Mouse (Mus musculus): ENCODE results near the gene 9930022D16Rik. TPM values are rescaled to one million over a fixed set of nuclear protein-coding genes. Genes with fewer than 3 reads are reported as not detected.

The 9930022D16Rik gene
- polyA plus RNA-seq, 1 experiment from 2014 or later, result not detected

GRCm38 (mm10) chr11:109440641-109441040 is 26.9 kb downstream of the 9930022D16Rik start:
- no peak overlapping the region for H3K27ac ChIP-seq (replicated peaks)
- H3K4me3 ChIP-seq, result peak overlapping the region; percentile 61
- no peaks in the 10 kb centered on the region for H3K9me3 ChIP-seq (replicated peaks)
- 56% methylated on average over 4 of the region's 4 CpGs for WGBS
- peaks cover 23% of the 10 kb centered on the region for H3K4me1 ChIP-seq
- DNase-seq (ENCODE audit: low spot score), result no peak
- peaks cover 29% of the 10 kb centered on the region for H3K36me3 ChIP-seq
- peaks cover 12% of the 10 kb centered on the region for H3K27me3 ChIP-seq (ENCODE audit: low read depth, poor library complexity, severe bottlenecking)

DNA sequence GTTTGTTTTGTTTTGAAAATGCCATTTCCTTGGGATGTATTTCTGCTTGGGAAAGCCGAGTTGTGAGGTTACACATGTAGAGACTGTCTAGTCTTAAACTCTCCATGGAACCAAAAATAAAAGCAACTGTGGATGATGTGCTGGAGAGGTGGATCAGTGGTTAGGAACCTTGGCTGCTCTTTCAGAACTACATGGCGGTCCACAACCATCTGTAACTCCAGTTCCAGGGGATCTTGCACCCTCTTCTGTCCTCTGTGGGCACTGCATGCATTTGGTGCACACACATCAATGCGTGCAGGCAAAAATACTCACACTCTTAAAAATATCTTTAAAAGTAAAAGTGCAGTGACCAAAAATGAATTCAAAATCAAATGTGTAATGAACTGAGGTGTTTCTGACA is 27.4 kb downstream of the 9930022D16Rik start:
- peaks cover 24% of the 10 kb centered on the region for H3K36me3 ChIP-seq
- peaks cover 12% of the 10 kb centered on the region for H3K27me3 ChIP-seq (ENCODE audit: low read depth, poor library complexity, severe bottlenecking)
- 57% methylated on average over 3 of the region's 3 CpGs for WGBS
- DNase-seq (ENCODE audit: low spot score), result peak; percentile 38
- no peak overlapping the region for H3K4me3 ChIP-seq
- H3K4me1 ChIP-seq, result peaks cover 23% of the 10 kb centered on the region
- H3K9me3 ChIP-seq (replicated peaks), result no peaks in the 10 kb centered on the region
- no peak overlapping the region for H3K27ac ChIP-seq (replicated peaks)

- 57% methylated on average over 5 of the region's 5 CpGs for WGBS
- peaks cover 13% of the 10 kb centered on the region for H3K36me3 ChIP-seq
- DNase-seq (ENCODE audit: low spot score), result peak; percentile 18
Observed at GRCm38 (mm10) chr11:109442166-109442730, 28.5 kb downstream of the 9930022D16Rik start.

GRCm38 (mm10) chr11:109443468-109444263 is 29.9 kb downstream of the 9930022D16Rik start:
- no peak for DNase-seq (ENCODE audit: low spot score)
- 94% methylated on average over 8 of the region's 8 CpGs for WGBS

More at GRCm38 (mm10) chr11:109442166-109442730, 28.5 kb downstream of the 9930022D16Rik start:
- Histone ChIP-seq H3K4me1 (peaks cover 19% of the 10 kb centered on the region), H3K27ac (replicated peaks) (no peak overlapping the region), H3K9me3 (replicated peaks) (no peaks in the 10 kb centered on the region), H3K27me3 (ENCODE audit: low read depth, poor library complexity, severe bottlenecking) (peaks cover 12% of the 10 kb centered on the region), H3K4me3 (no peak overlapping the region)

DNA sequence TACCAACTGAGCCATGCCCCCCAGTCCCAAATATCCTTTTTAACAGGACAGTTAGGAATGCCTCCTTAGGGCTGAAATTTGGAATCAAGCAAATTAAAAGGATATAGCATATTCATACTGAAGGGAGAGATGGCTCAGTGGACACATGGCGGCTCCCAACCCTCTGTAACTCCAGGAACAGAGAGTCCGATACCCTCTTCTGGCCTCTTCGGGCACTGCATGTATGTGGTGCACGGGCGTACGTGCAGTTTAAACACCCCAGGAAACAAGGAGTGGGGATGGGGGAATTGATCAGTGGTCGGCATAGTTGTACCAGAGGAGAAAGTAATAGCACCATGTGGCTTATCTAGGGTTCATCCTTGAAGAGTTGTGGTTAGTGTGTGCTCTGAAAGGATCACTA is 30.9 kb downstream of the 9930022D16Rik start:
- Histone ChIP-seq H3K27ac (replicated peaks) (no peak overlapping the region), H3K36me3 (no peaks in the 10 kb centered on the region), H3K4me3 (no peak overlapping the region), H3K4me1 (peaks cover 14% of the 10 kb centered on the region), H3K9me3 (replicated peaks) (no peaks in the 10 kb centered on the region), H3K27me3 (ENCODE audit: low read depth, poor library complexity, severe bottlenecking) (peaks cover 12% of the 10 kb centered on the region)
- DNase-seq (ENCODE audit: low spot score), result peak; percentile 36
- WGBS, result 58% methylated on average over 7 of the region's 7 CpGs

More at GRCm38 (mm10) chr11:109443468-109444263, 29.9 kb downstream of the 9930022D16Rik start:
- peaks cover 19% of the 10 kb centered on the region for H3K4me1 ChIP-seq
- H3K27me3 ChIP-seq (ENCODE audit: low read depth, poor library complexity, severe bottlenecking), result peaks cover 12% of the 10 kb centered on the region
- H3K9me3 ChIP-seq (replicated peaks), result no peaks in the 10 kb centered on the region
- H3K36me3 ChIP-seq, result no peaks in the 10 kb centered on the region
- H3K27ac ChIP-seq (replicated peaks), result no peak overlapping the region
- no peak overlapping the region for H3K4me3 ChIP-seq

DNA sequence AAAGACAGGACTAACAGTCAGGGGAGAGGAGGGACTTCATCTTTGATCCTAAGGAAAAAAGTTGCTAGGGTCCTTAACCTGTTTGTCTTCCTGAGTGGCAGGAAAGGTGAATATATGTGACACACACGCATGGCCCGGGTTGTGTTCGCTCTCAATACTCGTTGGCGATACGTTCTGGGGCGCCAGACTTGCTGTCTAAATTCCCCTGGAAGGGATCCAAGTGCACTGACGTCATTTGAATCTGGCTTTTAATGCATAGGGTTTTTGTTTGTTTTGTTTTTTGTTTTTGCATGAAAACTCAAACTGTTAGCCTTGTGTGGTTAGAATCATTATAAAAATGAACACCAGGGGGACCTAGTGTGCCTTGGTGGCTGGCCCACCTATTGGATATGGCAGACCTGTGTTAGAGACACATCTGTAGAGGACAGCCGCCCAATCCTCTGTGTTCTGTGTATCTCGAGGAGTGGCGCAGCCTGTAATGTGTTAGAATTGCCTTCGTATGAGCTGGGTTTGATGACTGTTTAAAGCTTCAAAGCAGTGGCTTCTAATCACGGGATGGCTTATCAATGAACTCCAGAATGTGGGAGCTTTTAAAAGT is 31.8 kb downstream of the 9930022D16Rik start:
- DNase-seq (ENCODE audit: low spot score), result peak; percentile 30
- Histone ChIP-seq H3K4me3 (no peak overlapping the region), H3K4me1 (peaks cover 4% of the 10 kb centered on the region), H3K27ac (replicated peaks) (no peak overlapping the region), H3K9me3 (replicated peaks) (no peaks in the 10 kb centered on the region), H3K27me3 (ENCODE audit: low read depth, poor library complexity, severe bottlenecking) (peaks cover 5% of the 10 kb centered on the region), H3K36me3 (no peaks in the 10 kb centered on the region)
- 60% methylated on average over 13 of the region's 13 CpGs for WGBS

- Histone ChIP-seq H3K36me3 (peaks cover 32% of the 10 kb centered on the region), H3K4me1 (no peaks in the 10 kb centered on the region), H3K9me3 (replicated peaks) (no peaks in the 10 kb centered on the region), H3K27me3 (ENCODE audit: low read depth, poor library complexity, severe bottlenecking) (no peaks in the 10 kb centered on the region), H3K27ac (replicated peaks) (no peak overlapping the region), H3K4me3 (no peak overlapping the region)
- WGBS, result 87% methylated on average over 11 of the region's 11 CpGs
- DNase-seq (ENCODE audit: low spot score), result no peak
Observed at GRCm38 (mm10) chr11:109451169-109451568, 37.5 kb downstream of the 9930022D16Rik start.

DNA sequence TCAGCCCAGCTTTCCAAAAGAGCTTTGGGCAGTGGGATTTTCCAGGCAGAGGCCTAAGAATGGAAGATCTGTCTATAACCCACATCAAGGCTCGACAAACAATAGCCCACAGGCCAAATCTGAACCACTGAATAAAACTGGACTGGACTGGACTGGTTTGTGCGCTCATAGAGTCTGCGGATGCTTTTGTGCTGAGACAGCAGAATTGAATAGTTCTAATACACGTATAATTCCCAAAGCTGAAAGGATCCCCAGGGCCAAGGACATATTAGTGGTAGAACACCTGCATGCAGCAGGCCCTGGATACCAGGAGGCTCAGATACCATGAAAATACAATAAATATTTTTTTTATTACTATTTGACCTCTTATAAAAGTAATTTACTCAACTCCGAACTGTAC is 42.5 kb downstream of the 9930022D16Rik start:
- WGBS, result 92% methylated on average over 5 of the region's 5 CpGs
- H3K27me3 ChIP-seq (ENCODE audit: low read depth, poor library complexity, severe bottlenecking), result no peaks in the 10 kb centered on the region
- no peaks in the 10 kb centered on the region for H3K4me1 ChIP-seq
- peaks cover 51% of the 10 kb centered on the region for H3K36me3 ChIP-seq
- no peak overlapping the region for H3K4me3 ChIP-seq
- DNase-seq (ENCODE audit: low spot score), result no peak
- no peak overlapping the region for H3K27ac ChIP-seq (replicated peaks)
- H3K9me3 ChIP-seq (replicated peaks), result no peaks in the 10 kb centered on the region

GRCm38 (mm10) chr11:109458165-109458564 is 44.4 kb downstream of the 9930022D16Rik start:
- Histone ChIP-seq H3K36me3 (peaks cover 58% of the 10 kb centered on the region), H3K4me3 (no peak overlapping the region), H3K4me1 (no peaks in the 10 kb centered on the region), H3K27me3 (ENCODE audit: low read depth, poor library complexity, severe bottlenecking) (no peaks in the 10 kb centered on the region), H3K9me3 (replicated peaks) (no peaks in the 10 kb centered on the region), H3K27ac (replicated peaks) (no peak overlapping the region)
- DNase-seq (ENCODE audit: low spot score), result no peak
- 97% methylated on average over 11 of the region's 11 CpGs for WGBS

DNA sequence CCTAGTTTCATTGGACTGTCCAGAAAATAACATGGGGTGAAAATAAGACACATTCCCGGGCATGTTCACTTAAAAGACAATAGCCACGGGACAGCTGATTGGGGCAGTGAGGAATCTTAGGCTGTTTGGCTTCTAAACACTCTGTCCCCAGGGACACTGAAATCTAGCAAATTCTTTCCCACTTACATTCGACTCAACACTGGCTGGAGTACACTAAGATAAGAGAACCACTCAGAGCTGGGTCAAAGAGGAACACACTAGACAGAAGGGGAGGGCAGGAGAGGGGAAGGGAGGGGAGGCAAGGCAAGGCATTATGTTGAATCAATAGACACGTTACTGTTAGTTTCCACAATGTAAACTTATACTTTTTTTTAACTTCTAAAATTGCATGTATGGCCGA is 46.9 kb downstream of the 9930022D16Rik start:
- no peaks in the 10 kb centered on the region for H3K4me1 ChIP-seq
- H3K9me3 ChIP-seq (replicated peaks), result no peaks in the 10 kb centered on the region
- no peak overlapping the region for H3K4me3 ChIP-seq
- DNase-seq (ENCODE audit: low spot score), result no peak
- no peak overlapping the region for H3K27ac ChIP-seq (replicated peaks)
- no peaks in the 10 kb centered on the region for H3K27me3 ChIP-seq (ENCODE audit: low read depth, poor library complexity, severe bottlenecking)
- peaks cover 41% of the 10 kb centered on the region for H3K36me3 ChIP-seq
- WGBS, result 87% methylated on average over 5 of the region's 5 CpGs

DNA sequence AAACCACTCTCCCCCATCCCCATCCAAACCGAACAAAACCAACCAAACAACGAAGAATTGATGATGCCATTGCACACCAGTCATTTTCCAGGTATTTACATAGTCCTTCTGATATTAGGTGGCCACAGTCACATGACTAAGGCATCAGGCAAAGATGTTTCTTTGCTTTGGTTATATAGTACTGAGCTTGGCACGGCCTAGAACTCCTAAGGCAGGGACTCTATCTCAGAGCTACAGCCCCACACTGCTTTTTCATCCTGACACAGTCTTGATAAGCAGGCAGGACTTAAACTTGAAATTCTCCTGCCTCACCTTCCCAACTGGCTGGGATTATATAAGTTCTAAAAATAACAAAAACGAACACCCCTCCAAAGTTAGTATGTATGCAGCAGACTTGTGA is 51.4 kb downstream of the 9930022D16Rik start:
- peaks cover 22% of the 10 kb centered on the region for H3K36me3 ChIP-seq
- H3K27me3 ChIP-seq (ENCODE audit: low read depth, poor library complexity, severe bottlenecking), result 0 out of 2 replicates have a peak, but pooled peaks cover under 1% of the 10 kb centered on the region
- no peak for DNase-seq (ENCODE audit: low spot score)
- H3K9me3 ChIP-seq (replicated peaks), result no peaks in the 10 kb centered on the region
- 92% methylated on average over 4 of the region's 4 CpGs for WGBS
- H3K4me1 ChIP-seq, result no peaks in the 10 kb centered on the region
- no peak overlapping the region for H3K27ac ChIP-seq (replicated peaks)
- no peak overlapping the region for H3K4me3 ChIP-seq

DNA sequence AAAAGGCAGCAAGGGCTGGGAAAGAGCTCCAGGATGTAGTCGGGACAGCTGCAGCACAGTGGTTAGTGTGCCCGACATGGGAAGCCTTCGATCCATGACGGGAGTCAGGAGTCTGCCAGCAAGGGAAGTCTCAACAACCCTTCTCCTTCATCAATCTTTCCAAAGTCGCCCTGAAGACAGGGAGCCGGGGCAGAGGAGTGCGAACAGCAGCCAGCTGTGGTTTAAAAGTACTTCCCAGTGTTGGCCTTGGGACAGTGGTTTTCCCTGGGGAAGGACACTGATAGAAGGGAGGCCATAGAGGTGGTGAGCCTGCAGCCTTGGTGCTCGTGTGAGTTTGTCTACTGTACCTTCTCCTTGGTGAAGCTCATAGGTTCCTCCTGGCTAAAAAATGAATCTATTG is 53.3 kb downstream of the 9930022D16Rik start:
- Histone ChIP-seq H3K27me3 (ENCODE audit: low read depth, poor library complexity, severe bottlenecking) (peaks cover 18% of the 10 kb centered on the region), H3K4me3 (no peak overlapping the region), H3K27ac (replicated peaks) (no peak overlapping the region), H3K36me3 (peaks cover 17% of the 10 kb centered on the region), H3K9me3 (replicated peaks) (no peaks in the 10 kb centered on the region), H3K4me1 (peaks cover 19% of the 10 kb centered on the region)
- no peak for DNase-seq (ENCODE audit: low spot score)
- WGBS, result 87% methylated on average over 8 of the region's 8 CpGs

DNA sequence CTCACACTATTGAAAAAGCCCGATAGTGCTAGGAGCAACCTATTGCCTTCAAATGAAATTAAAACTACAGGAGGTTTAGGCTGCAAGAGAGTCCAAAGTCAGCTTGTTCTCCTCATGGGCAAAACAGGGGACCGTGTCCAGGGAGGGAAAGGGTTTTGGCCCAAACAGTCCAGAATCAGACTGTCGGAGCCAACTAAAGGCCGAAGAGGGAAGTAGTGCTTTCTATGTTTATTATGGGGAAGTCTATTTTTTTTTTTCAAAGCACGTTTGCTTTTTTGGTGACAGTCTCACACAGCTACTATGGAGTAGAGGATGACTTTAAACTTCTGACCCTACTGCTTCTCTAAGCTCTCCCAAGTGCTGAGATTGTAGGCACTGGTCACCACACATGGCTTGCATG is 54.4 kb downstream of the 9930022D16Rik start:
- WGBS, result 92% methylated on average over 5 of the region's 5 CpGs
- no peaks in the 10 kb centered on the region for H3K9me3 ChIP-seq (replicated peaks)
- H3K4me3 ChIP-seq, result no peak overlapping the region
- peaks cover 24% of the 10 kb centered on the region for H3K4me1 ChIP-seq
- no peak overlapping the region for H3K27ac ChIP-seq (replicated peaks)
- H3K27me3 ChIP-seq (ENCODE audit: low read depth, poor library complexity, severe bottlenecking), result peaks cover 18% of the 10 kb centered on the region
- DNase-seq (ENCODE audit: low spot score), result no peak
- peaks cover 6% of the 10 kb centered on the region for H3K36me3 ChIP-seq
